Mouse (Mus musculus): ENCODE data around the gene Ptpn6.
"Not testable (repeated sequence)": the region's sequence is repeated elsewhere in the genome, so short reads cannot be mapped to it uniquely, and the experiment has no call there.

Gene Ptpn6

DNA sequence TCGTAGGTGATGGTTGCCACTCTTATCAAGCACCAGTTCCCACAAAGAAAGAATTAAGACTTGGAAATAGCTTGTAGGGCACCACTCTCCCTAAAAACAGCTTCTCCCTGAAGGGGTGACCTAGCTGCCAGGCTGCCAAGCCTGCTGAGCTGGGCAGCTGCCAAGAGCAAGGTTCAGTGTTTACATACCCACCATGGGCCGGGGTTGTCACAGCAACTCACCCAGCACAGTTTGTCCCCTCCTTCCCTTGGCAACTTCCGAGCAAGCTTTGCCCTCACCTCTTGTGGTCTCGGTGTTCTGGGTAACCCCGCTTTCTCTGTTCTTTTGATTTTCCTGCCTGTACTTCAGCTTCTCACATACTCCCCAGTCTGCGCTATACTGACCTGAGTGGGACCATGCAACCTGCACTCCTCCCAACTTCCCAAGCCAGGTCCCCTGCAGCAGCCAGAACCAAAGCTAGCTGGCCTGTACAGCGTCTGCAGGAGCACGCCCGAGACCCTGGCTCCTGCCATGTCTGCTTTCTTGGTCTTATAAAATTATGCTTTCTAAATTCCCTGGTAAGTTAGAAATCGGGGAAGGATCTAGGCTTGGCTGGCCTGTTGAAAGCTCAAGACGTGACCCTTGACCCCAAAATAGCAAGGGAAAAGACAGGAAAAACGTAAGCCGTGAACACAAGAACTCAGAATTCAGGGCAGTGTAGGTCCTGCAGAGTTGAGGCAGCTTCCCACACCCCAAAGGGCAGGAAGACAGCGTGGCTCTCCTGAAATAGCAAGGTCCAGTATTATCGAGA is 44.2 kb downstream of the Ptpn6 start:
- DNase-seq, result peak; percentile 77

DNA sequence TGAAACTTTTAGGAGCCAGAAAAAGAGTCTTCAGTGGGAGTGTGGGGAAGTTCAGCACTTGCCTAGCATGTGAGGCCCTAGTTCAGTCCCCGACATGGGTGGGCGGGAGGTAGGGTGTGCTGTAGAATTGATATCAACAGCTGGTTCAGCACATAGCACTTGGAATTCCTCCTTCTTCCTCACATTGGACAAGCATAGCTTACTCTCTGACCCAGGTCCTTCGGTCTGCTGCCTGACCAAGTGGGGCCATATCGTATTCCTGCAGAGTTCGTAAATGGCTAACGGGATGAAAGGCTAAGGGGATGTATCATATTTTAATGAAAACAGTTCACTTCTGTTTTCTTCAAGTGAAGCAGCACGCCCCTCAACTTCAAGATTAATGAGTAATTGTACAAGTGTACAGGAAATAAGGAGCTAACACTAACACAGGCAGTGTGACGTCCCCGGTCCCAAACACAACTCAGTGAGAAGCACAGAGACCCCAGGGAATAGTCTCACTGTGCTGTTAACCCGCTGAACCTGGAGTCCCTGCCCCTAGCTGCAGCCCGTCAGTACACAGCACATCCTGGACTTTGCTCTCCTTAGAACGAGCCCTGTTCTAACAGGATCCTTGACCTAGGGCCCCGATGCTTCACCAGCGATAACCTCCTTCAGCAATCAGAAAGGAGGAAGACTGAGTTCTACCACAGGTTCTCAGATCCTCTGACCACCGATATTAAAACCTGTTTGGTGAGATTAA is 45.1 kb downstream of the Ptpn6 start:
- DNase-seq, result no peak

DNA sequence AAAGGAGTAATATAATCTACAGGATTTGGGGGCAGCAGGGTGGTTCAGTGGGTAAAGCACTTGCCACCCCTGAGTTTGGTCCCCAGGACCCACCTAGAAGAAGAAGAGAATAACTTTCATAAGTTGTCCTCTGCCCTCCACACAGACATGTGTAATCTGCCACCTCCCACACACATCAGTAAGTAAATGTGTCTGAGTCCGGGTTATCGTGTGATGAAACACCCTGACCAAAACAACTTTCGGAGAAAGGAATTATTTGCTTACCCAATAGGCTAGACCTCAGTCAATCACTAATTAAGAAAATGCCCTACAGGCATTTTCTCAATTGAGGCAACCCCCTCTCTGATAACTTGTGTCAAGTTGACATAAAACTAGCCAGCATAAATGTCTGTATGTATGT is 48.0 kb downstream of the Ptpn6 start:
- DNase-seq, result no peak

DNA sequence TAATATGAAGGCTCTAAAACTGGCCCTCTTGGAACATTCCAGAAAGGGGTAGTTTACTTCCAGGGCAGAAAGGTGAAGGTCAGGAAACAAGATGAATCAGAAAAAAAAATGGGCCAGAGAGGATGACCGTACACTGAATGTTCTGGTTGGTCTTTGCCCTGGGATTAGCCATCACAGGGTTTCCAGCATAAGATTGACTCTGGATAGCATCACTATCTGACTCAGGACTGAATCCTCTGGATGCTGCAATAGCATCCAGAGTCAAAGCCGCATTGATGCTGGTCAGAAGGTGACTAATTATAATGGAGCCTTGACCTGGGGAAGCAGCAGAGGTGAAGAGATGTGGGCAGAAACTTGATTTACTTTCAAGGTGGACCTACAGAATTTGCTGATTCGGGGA is 49.5 kb downstream of the Ptpn6 start:
- DNase-seq, result no peak

DNA sequence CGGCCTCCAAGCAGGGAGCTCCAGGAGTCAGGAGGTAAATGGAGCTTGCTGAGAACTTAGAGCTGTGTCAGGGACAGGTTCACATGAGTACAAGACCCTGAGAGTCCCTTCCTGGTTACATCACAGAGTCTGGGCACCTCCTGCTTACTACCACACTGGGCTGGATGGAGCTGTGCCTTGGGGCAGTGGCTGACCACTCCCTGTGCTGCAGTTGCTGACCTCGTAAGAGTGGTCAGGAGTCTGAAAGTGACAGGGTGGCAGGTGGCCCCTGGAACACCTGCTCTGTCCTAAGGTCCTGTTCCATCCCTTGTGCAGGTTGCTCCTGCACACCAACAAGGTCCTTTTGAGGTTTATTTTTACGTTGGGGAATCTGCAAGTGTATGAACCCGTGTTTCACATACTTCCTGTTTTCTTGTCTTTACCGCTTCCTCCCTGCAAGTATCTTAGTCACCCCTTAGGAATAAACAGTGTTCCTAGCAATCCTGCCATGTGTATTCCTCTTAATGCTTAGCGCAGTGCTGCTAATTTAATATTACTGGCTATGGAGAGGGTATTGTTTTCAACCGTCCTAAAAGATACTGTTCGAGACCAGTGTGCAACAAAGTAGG is 50.3 kb downstream of the Ptpn6 start:
- no peak for DNase-seq

DNA sequence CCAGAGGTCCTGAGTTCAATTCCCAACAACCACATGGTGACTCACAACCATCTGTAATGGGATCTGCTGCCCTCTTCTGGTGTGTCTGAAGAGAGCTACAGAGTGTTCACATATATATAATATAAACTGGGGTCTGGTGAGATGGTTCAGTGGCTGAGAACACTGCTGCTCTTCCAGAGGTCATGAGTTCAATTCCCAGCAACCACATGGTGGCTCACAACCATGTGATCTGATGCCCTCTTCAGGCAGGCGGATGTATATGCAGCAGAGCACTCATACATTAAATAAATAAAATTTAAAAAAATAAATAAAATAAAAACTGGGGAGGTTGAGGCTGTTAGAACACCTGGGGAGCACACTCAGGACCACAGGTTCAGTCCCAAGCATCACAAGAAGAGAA is 51.9 kb downstream of the Ptpn6 start:
- not testable (repeated sequence) for DNase-seq

DNA sequence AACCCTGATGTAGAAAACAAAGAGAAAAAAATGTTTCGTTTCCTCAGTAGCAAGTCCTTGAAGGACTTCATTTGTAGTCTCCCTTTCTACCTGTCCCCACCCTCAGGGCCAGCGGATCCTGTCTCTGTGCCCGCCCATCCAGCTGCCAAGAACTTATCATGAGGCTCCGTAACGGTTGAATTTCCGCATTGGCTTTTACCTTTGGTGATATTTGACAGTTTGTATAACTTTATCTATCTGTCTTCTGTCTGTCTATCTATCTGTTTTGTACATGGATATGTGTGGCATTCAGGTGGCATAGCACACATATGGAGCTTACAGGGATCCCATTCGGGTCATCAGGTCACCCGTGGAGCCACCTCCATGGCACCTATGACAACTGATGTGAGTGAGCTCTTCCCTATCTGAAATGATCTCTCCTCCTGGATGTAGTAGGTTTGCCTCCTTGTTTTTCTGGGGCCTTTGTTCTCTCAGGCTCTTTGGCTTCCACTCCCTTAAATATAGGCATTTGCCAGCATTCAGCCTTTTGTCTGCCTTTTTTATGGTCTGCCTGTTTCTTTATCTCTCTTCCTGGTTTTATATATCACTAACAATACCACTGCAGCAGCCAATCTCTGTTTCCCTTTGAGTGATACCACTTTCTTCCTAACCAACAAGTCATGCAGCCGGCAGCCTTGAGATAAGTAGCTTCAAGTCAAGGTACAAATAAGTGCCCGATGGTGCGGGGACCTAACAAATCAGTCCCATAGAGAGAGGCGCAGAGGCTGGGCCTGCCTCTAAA is 52.7 kb downstream of the Ptpn6 start:
- DNase-seq, result no peak

DNA sequence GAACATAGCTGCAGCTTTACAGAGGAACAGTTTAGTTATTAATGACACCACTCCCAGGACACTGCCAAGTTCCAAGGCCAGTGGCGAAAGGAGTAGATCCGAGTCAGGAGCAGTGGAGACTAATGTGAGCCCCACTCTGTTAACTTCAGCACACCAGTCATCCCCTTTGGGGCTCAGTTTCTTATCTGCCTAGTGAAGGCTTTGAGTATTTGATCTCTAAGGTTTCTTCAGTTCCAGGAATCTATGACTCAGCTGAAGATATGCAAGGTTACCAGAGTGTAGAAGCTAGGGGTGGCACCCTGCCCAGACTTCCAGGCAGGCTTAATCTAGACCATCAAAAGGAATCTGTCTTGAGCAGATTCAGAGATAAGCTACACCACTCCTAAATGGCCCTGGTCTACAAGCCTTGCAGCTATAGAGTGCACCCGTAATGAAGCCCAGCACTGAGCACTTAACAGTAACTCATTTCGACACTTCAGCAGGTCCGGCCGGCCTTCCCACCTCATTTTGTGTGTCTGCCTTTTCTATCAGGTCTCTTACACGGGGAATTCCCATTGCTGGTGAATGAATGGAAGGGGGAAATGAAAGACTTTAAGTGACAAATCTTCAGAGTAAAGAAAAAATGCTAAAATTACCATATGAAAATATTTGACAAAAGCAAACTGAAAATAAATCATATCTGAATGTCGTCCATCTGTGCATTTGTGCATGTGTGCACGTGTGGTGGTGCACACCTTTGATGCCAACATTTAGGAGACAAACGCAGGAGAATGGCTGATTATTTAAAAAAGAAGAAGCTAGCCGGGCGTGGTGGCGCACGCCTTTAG is 54.7 kb downstream of the Ptpn6 start:
- no peak for DNase-seq

DNA sequence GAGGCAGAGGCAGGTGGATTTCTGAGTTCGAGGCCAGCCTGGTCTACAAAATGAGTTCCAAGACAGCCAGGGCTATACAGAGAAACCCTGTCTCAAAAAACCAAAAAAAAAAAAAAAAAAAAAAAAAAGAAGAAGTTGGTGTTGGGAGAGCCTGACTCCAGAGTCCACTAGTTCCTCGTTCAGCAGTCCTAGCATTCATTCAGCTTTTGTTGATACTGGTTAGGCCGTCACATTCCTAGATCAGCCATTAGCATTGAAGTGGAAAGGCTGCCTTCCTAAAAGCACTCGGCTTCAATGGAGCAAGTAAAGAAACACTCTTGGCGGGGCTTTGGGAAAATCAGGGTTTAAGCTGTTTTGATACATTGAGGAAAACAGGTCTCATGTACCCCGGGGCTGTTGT is 56.2 kb downstream of the Ptpn6 start:
- not testable (repeated sequence) for DNase-seq

DNA sequence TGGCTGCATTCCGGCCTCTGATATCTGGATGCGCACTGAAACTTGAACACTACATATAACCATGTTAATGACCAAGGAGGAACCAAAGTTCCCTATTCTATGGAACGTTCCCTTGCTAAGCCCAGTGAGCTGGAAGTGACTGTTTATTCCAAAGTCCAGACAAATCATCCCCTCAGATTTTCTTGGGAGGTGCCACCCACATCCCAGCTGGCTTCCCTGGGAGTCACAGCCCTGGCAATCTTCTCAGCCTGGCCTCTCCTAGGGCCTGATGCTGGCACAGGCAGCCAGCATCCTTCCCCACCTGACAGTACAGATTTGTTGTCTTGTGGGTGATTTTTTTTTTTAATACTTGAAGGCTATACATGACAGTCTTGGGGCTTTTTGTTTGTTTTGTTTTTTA is 59.0 kb downstream of the Ptpn6 start:
- no peak for DNase-seq

DNA sequence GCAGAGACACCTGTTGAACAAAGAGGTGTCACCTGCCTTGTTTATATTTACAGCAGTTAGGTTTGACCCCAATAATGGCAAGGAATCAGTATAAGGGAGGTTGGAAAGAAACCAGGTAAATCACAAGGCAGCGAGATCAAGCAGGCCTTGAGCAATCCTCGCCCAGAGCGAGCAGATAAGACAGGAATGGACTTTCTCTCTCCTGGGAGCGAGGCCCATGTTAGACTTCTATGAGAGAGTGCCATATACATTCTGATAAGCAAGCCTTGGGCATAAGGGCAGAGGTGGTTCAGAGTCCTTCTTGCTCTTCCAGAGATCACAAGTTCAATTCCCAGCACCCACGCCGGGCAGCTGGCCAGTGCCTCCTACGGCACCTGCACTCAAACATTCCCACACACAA is 59.7 kb downstream of the Ptpn6 start:
- no peak for DNase-seq

DNA sequence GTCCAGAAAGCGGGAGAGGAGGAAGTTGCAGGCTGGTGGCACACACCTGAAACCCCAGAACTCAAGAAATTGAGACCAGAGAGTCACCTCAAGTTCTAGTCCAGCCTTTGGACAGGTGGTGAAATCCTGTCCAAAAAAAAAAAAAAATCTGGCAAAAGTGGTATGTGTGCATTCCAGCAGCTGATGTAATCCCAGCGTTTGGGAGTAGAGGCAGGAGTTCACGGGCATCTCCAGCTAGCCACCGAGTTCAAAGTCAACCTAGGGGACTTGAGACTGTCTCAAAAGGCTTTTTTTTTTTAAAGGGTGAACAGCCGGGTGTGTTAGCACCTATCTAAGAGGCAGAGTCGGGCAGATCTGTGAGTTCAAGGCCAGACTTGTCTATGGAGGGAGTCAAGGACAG is 62.3 kb downstream of the Ptpn6 start:
- DNase-seq, result no peak

DNA sequence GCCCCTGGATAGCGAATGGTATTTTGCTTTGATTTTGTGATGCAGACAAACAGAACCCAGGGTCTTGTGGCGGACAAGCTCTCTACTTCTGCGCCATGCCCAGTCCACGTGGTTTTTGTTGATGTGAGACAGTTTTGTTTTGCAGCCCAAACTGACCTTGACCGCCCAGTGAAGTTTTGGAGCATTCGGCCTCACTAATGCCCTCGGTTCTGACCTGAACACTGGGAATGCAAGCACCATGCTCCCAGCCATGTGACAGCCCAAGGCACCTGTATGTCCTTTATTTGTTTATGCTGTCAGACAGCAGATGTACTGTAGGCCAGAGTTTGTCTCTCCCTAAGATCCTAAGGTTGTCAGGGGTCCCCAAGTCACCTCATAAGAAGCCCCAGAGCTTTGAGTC is 63.9 kb downstream of the Ptpn6 start:
- DNase-seq, result no peak

DNA sequence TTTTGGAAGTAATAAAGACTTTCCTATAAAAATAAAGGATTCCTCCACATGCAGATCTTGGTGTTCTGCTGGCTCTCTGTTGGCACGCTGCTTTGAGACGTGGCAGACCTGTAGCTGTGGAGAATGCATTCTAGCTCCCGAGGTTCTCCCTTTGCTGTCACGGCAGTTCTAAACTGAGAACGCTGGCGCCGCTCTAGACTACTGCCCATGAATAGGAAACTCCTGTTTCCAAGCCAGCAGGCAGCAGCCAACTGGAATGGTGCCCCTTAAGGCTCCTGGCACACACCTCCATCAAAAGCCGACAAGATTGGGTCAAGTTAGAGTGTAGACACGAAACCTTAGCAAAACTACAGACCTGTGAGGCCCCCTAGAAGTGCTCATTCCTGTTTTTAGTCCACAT is 64.9 kb downstream of the Ptpn6 start:
- peak; percentile 77 for DNase-seq

DNA sequence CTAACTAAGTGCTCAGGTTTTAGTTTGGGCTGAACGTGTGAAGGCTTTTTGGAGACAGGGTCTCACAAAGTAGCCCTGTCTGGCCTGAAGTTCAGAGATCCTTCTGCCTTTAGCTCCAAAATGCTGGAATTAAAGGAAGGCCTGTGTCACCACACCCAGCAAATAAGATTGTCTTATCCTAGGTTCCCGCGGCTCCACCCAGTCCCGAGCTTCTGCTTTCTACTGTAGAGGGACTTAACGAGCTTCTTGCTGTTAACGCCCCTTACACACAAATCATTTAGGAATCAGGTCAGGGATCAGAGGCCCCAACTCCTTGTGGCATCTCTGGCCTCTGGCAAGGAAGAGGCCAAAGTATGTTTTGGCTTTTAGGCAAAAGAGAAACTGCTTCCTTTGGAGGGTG is 66.4 kb downstream of the Ptpn6 start:
- DNase-seq, result no peak

All from cerebellum, adult 11-12 months (tissue).